In genomic region chr2:50200541-50200940, GRCm38 (mm10) we compare ENCODE assay signal across 29 mouse cellular contexts.
DNase-seq lines count a peak whose midpoint lies in the region; ATAC-seq lines count a peak whose summit lies in the region.
"Had no signal": no experiment of that assay in that cellular context is flagged by ENCODE, and none has a peak within 500 bp of the region (broad histone marks: within the 10 kb centered on the region; RNA-seq: fewer than 3 reads in every experiment).

No protein-coding gene starts in this region.

- DNase-seq in heart, postnatal 25 days (ENCODE audit: low spot score): no peak
- peak; percentile 72 for DNase-seq in adrenal gland, adult 2 months
- DNase-seq in adrenal gland, adult 8-10 months: peak; percentile 42
- DNase-seq in thymus, postnatal 25 days: no peak
- DNase-seq: cerebellum, adult 2 months; cerebellum, postnatal 25 days; embryo, embryonic 11 days; gastrocnemius, postnatal 25 days; kidney, adult 9 months; kidney, postnatal 25 days; lung, adult 18-20 months; lung, postnatal 10 days; midbrain, embryonic 14.5 days; right cerebral cortex, adult 18-20 months; thymus, adult 18-20 months; thymus, postnatal 4 days had no signal

- H3K27ac ChIP-seq in heart, embryonic 12.5 days (ENCODE audit: poor library complexity, severe bottlenecking): peak overlapping the region; percentile 5; the same call in 1 of the 2 replicates
- H3K27ac ChIP-seq in heart, embryonic 16.5 days (ENCODE audit: low read length): no peak overlapping the region
- H3K27ac ChIP-seq in kidney, embryonic 14.5 days (ENCODE audit: low read depth, low read length): no peak overlapping the region
- H3K27ac ChIP-seq: forebrain, embryonic 12.5 days; heart, adult 2 months; hindbrain, embryonic 13.5 days; layer of hippocampus, adult 2 months; limb, embryonic 12.5 days; neural tube, embryonic 13.5 days; stomach, embryonic 15.5 days had no signal

- peaks cover 23% of the 10 kb centered on the region for H3K4me1 ChIP-seq in heart, embryonic 12.5 days (replicated peaks)
- H3K4me1 ChIP-seq in heart, embryonic 16.5 days (ENCODE audit: control insufficient read depth, insufficient read depth, low read length): no peaks in the 10 kb centered on the region; the same call in none of the 2 replicates
- no peaks in the 10 kb centered on the region for H3K4me1 ChIP-seq in kidney, embryonic 14.5 days (ENCODE audit: control insufficient read depth, insufficient read depth, low read length)
- H3K4me1 ChIP-seq: hindbrain, embryonic 13.5 days; stomach, embryonic 15.5 days had no signal

- no peak overlapping the region for H3K4me2 ChIP-seq in heart, embryonic 12.5 days
- H3K4me2 ChIP-seq in heart, embryonic 16.5 days (ENCODE audit: low read depth, low read length): no peak overlapping the region
- H3K4me2 ChIP-seq in kidney, embryonic 14.5 days (replicated peaks; ENCODE audit: low read depth, low read length): no peak overlapping the region
- H3K4me2 ChIP-seq: embryonic facial prominence, embryonic 13.5 days; forebrain, embryonic 12.5 days; hindbrain, embryonic 13.5 days; limb, embryonic 12.5 days; liver, embryonic 11.5 days; neural tube, embryonic 13.5 days; stomach, embryonic 15.5 days had no signal

- ATAC-seq in heart, embryonic 12.5 days (ENCODE audit: insufficient number of reproducible peaks, low FRiP score): peak; percentile 61; the same call in 1 of the 2 replicates
- peak; percentile 55; the same call in 1 of the 2 replicates for ATAC-seq in heart, embryonic 16.5 days (replicated peaks; ENCODE audit: extremely low read depth, insufficient read depth, low FRiP score)
- no peak for ATAC-seq in kidney, embryonic 14.5 days (ENCODE audit: low FRiP score, low TSS enrichment)

- intact Hi-C loops in heart, postnatal 25 days (cut with DNase I): no loop called here

- WGBS in heart, embryonic 12.5 days: 2% methylated on average over 2 of the region's 2 CpGs
- WGBS in heart, embryonic 16.5 days: 18% methylated on average over 2 of the region's 2 CpGs
- WGBS in kidney, embryonic 14.5 days: 71% methylated on average over 2 of the region's 2 CpGs

- H3K36me3 ChIP-seq in heart, embryonic 12.5 days: no peaks in the 10 kb centered on the region
- H3K36me3 ChIP-seq in heart, embryonic 16.5 days (ENCODE audit: control insufficient read depth, insufficient read depth): no peaks in the 10 kb centered on the region
- no peaks in the 10 kb centered on the region for H3K36me3 ChIP-seq in kidney, embryonic 14.5 days (ENCODE audit: control insufficient read depth, insufficient read depth, low read length)
- H3K36me3 ChIP-seq: embryonic facial prominence, embryonic 13.5 days; forebrain, embryonic 12.5 days; hindbrain, embryonic 13.5 days; limb, embryonic 12.5 days; neural tube, embryonic 13.5 days; stomach, embryonic 15.5 days had no signal

- H3K4me3 ChIP-seq in heart, embryonic 12.5 days: no peak overlapping the region
- no peak overlapping the region for H3K4me3 ChIP-seq in heart, embryonic 16.5 days (ENCODE audit: low read length)
- H3K4me3 ChIP-seq in kidney, embryonic 14.5 days (ENCODE audit: low read length): no peak overlapping the region
- H3K4me3 ChIP-seq: embryonic facial prominence, embryonic 13.5 days; erythroblast, embryonic 14.5 days; forebrain, embryonic 12.5 days; heart, adult 2 months; hindbrain, embryonic 13.5 days; layer of hippocampus, adult 2 months; limb, embryonic 12.5 days; neural tube, embryonic 13.5 days; stomach, embryonic 15.5 days had no signal

- H3K27me3 ChIP-seq in heart, embryonic 12.5 days (replicated peaks): no peaks in the 10 kb centered on the region
- no peaks in the 10 kb centered on the region for H3K27me3 ChIP-seq in heart, embryonic 16.5 days (ENCODE audit: control insufficient read depth, insufficient read depth, low read length)
- no peaks in the 10 kb centered on the region for H3K27me3 ChIP-seq in kidney, embryonic 14.5 days (ENCODE audit: control insufficient read depth, insufficient read depth, low read length)
- H3K27me3 ChIP-seq: embryonic facial prominence, embryonic 13.5 days; forebrain, embryonic 12.5 days; hindbrain, embryonic 13.5 days; limb, embryonic 12.5 days; neural tube, embryonic 13.5 days; stomach, embryonic 15.5 days had no signal

- H3K9ac ChIP-seq in heart, embryonic 12.5 days: no peak overlapping the region
- H3K9ac ChIP-seq in heart, embryonic 16.5 days (ENCODE audit: low read length): no peak overlapping the region
- no peak overlapping the region for H3K9ac ChIP-seq in kidney, embryonic 14.5 days (ENCODE audit: low read depth, low read length)
- H3K9ac ChIP-seq: embryonic facial prominence, embryonic 13.5 days; forebrain, embryonic 12.5 days; hindbrain, embryonic 13.5 days; limb, embryonic 12.5 days; neural tube, embryonic 13.5 days; stomach, embryonic 15.5 days had no signal

- H3K9me3 ChIP-seq in heart, embryonic 12.5 days (replicated peaks): no peaks in the 10 kb centered on the region
- no peaks in the 10 kb centered on the region for H3K9me3 ChIP-seq in heart, embryonic 16.5 days (replicated peaks; ENCODE audit: control insufficient read depth, low read length)
- H3K9me3 ChIP-seq in kidney, embryonic 14.5 days (ENCODE audit: control insufficient read depth, low read length): no peaks in the 10 kb centered on the region
- H3K9me3 ChIP-seq: embryonic facial prominence, embryonic 13.5 days; forebrain, embryonic 12.5 days; hindbrain, embryonic 13.5 days; limb, embryonic 12.5 days; neural tube, embryonic 13.5 days; stomach, embryonic 15.5 days had no signal

Comparison
In these comparisons a context has a peak if more than half of its experiments do, and no peak if none do; other contexts are left out.
1. DNase-seq: peak in adrenal gland, adult 2 months (single experiment) and adrenal gland, adult 8-10 months (single experiment); none in heart, postnatal 25 days (single experiment) and thymus, postnatal 25 days (single experiment).